Mouse (Mus musculus): ENCODE results near the gene Olfr190. TPM values are rescaled to one million over a fixed set of nuclear protein-coding genes. Genes with fewer than 3 reads are reported as not detected.
"Not testable (repeated sequence)": the region's sequence is repeated elsewhere in the genome, so short reads cannot be mapped to it uniquely, and the experiment has no call there.

Gene Olfr190
- not detected for total RNA-seq (2021)

- intact Hi-C loops (cut with DNase I) = no loop called here
- DNase-seq (ENCODE audit: extremely low spot score in 1 of 2, low spot score in 2 of 2) = no peak
Observed at GRCm38 (mm10) chr16:59077905-59078304, at the start of gene Olfr190. TSS of gene Olfr190 (minus strand) at chr16:59078005.

- intact Hi-C loops (cut with DNase I) = no loop called here
- DNase-seq (ENCODE audit: extremely low spot score in 1 of 2, low spot score in 2 of 2) = no peak
Observed at GRCm38 (mm10) chr16:59120969-59121368, 43.2 kb upstream of the Olfr190 start, which contains the start of gene Olfr194. TSS of gene Olfr194 (minus strand) at chr16:59121069.

- intact Hi-C loops (cut with DNase I) = no loop called here
- DNase-seq (ENCODE audit: extremely low spot score in 1 of 2, low spot score in 2 of 2) = no peak
Observed at GRCm38 (mm10) chr16:59111781-59112180, 34.0 kb upstream of the Olfr190 start, which contains the start of gene Olfr193. TSS of gene Olfr193 (minus strand) at chr16:59111881.

- intact Hi-C loops (cut with DNase I); DNase-seq (ENCODE audit: extremely low spot score in 1 of 2, low spot score in 2 of 2): not testable (repeated sequence)
Observed at GRCm38 (mm10) chr16:59108522-59108921, 30.7 kb upstream of the Olfr190 start.

GRCm38 (mm10) chr16:59105312-59105711 lies 27.5 kb upstream of the Olfr190 start:
- no peak for DNase-seq (ENCODE audit: extremely low spot score in 1 of 2, low spot score in 2 of 2)
- intact Hi-C loops (cut with DNase I) = no loop called here

GRCm38 (mm10) chr16:59089722-59090121 lies 11.9 kb upstream of the Olfr190 start, which contains the start of gene Olfr191:
TSS of gene Olfr191 (minus strand) at chr16:59089822.
- DNase-seq (ENCODE audit: extremely low spot score in 1 of 2, low spot score in 2 of 2); intact Hi-C loops (cut with DNase I): not testable (repeated sequence)

- DNase-seq (ENCODE audit: extremely low spot score in 1 of 2, low spot score in 2 of 2); intact Hi-C loops (cut with DNase I): not testable (repeated sequence)
Observed at GRCm38 (mm10) chr16:59081113-59081512, 3.3 kb upstream of the Olfr190 start.

- no peak for DNase-seq (ENCODE audit: extremely low spot score in 1 of 2, low spot score in 2 of 2)
- intact Hi-C loops (cut with DNase I) = no loop called here
Observed at GRCm38 (mm10) chr16:59073520-59073919, 4.3 kb downstream of the Olfr190 start.

- intact Hi-C loops (cut with DNase I) = no loop called here
- no peak for DNase-seq (ENCODE audit: extremely low spot score in 1 of 2, low spot score in 2 of 2)
Observed at GRCm38 (mm10) chr16:59071755-59072154, 6.0 kb downstream of the Olfr190 start.

- intact Hi-C loops (cut with DNase I); DNase-seq (ENCODE audit: extremely low spot score in 1 of 2, low spot score in 2 of 2): not testable (repeated sequence)
Observed at GRCm38 (mm10) chr16:59062411-59062810, 15.4 kb downstream of the Olfr190 start.

- intact Hi-C loops (cut with DNase I) = not testable (repeated sequence)
Observed at GRCm38 (mm10) chr16:59049286-59049685, 28.5 kb downstream of the Olfr190 start.

GRCm38 (mm10) chr16:59048860-59049259 lies 28.9 kb downstream of the Olfr190 start:
- no peak for DNase-seq (ENCODE audit: extremely low spot score in 1 of 2, low spot score in 2 of 2)
- intact Hi-C loops (cut with DNase I) = no loop called here

More at GRCm38 (mm10) chr16:59049286-59049685, 28.5 kb downstream of the Olfr190 start:
- not testable (repeated sequence) for DNase-seq (ENCODE audit: extremely low spot score in 1 of 2, low spot score in 2 of 2)

GRCm38 (mm10) chr16:59047579-59047978 lies 30.2 kb downstream of the Olfr190 start:
- intact Hi-C loops (cut with DNase I) = no loop called here
- DNase-seq (ENCODE audit: extremely low spot score in 1 of 2, low spot score in 2 of 2) = no peak

GRCm38 (mm10) chr16:59045835-59046234 lies 32.0 kb downstream of the Olfr190 start:
- intact Hi-C loops (cut with DNase I) = no loop called here
- no peak for DNase-seq (ENCODE audit: extremely low spot score in 1 of 2, low spot score in 2 of 2)

- no peak for DNase-seq (ENCODE audit: extremely low spot score in 1 of 2, low spot score in 2 of 2)
- intact Hi-C loops (cut with DNase I) = no loop called here
Observed at GRCm38 (mm10) chr16:59039710-59040109, 38.1 kb downstream of the Olfr190 start, which contains the start of gene Olfr187. TSS of gene Olfr187 (minus strand) at chr16:59039767.

- intact Hi-C loops (cut with DNase I) = no loop called here
- DNase-seq (ENCODE audit: extremely low spot score in 1 of 2, low spot score in 2 of 2) = no peak
Observed at GRCm38 (mm10) chr16:59030191-59030590, 47.6 kb downstream of the Olfr190 start, which contains the start of gene Olfr186. TSS of gene Olfr186 (minus strand) at chr16:59030291.

Other genes with a start within 250 kb of the Olfr190 start
- gene Olfr177, start 203.2 kb downstream of the Olfr190 start, total RNA-seq (2021) = not detected
- gene Olfr178, start 185.9 kb downstream of the Olfr190 start, total RNA-seq (2021) = not detected
- not detected for gene Olfr181, start 149.2 kb downstream of the Olfr190 start, total RNA-seq (2021)
- gene Olfr180, start 148.6 kb downstream of the Olfr190 start, total RNA-seq (2021) = not detected
- not detected for gene Olfr183, start 82.6 kb downstream of the Olfr190 start, total RNA-seq (2021)
- gene Olfr186, start 47.7 kb downstream of the Olfr190 start, total RNA-seq (2021) = not detected
- gene Olfr187, start 38.2 kb downstream of the Olfr190 start, total RNA-seq (2021) = not detected
- not detected for gene Olfr191, start 11.8 kb upstream of the Olfr190 start, total RNA-seq (2021)
- not detected for gene Olfr193, start 33.9 kb upstream of the Olfr190 start, total RNA-seq (2021)
- gene Olfr194, start 43.1 kb upstream of the Olfr190 start, total RNA-seq (2021) = not detected
- not detected for gene Olfr195, start 69.0 kb upstream of the Olfr190 start, total RNA-seq (2021)
- not detected for gene Olfr196, start 92.4 kb upstream of the Olfr190 start, total RNA-seq (2021)
- gene Olfr198, start 125.5 kb upstream of the Olfr190 start, total RNA-seq (2021) = not detected
- gene Olfr199, start 141.8 kb upstream of the Olfr190 start, total RNA-seq (2021) = not detected
- gene Olfr201, start 194.6 kb upstream of the Olfr190 start, total RNA-seq (2021) = not detected
- not detected for gene Olfr202, start 208.8 kb upstream of the Olfr190 start, total RNA-seq (2021)
- not detected for gene Olfr203, start 220.9 kb upstream of the Olfr190 start, total RNA-seq (2021)
- not detected for gene Olfr204, start 240.2 kb upstream of the Olfr190 start, total RNA-seq (2021)